10 mouse cellular contexts compared by ENCODE assay signal in genomic region chr2:160955331-160955730, GRCm38 (mm10). TPM values are rescaled to one million over a fixed set of nuclear protein-coding genes. Genes with fewer than 3 reads are reported as not detected.
DNase-seq lines count a peak whose midpoint lies in the region; ATAC-seq lines count a peak whose summit lies in the region.
"Had no signal": no experiment of that assay in that cellular context is flagged by ENCODE, and none has a peak within 500 bp of the region (broad histone marks: within the 10 kb centered on the region; RNA-seq: fewer than 3 reads in every experiment).

No protein-coding gene starts in this region.

- WGBS in embryonic facial prominence, embryonic 11.5 days, result 76% methylated on average over 7 of the region's 7 CpGs
- 78% methylated on average over 7 of the region's 7 CpGs for WGBS in embryonic facial prominence, embryonic 10.5 days
- 48% methylated on average over 7 of the region's 7 CpGs for WGBS in limb, embryonic 15.5 days
- WGBS in kidney, embryonic 16.5 days, result 79% methylated on average over 7 of the region's 7 CpGs

- peak; percentile 61 for DNase-seq in embryonic facial prominence, embryonic 11.5 days (ENCODE audit: low spot score)
- DNase-seq in embryonic facial prominence, embryonic 10.5 days (ENCODE audit: low spot score), result no peak
- peak; percentile 39 for DNase-seq in left cerebral cortex, adult 11 months (ENCODE audit: low spot score)
- DNase-seq in left cerebral cortex, postnatal 4 days, result no peak
- DNase-seq in cerebellum, adult 9-10 months, result peak; percentile 65
- DNase-seq in thymus, postnatal 25 days, result no peak
- DNase-seq: gastrocnemius, postnatal 36 days had no signal

- H3K27me3 ChIP-seq in embryonic facial prominence, embryonic 11.5 days (ENCODE audit: control insufficient read depth, insufficient read depth, low read length), result no peaks in the 10 kb centered on the region
- H3K27me3 ChIP-seq in embryonic facial prominence, embryonic 10.5 days (replicated peaks; ENCODE audit: low read depth, poor library complexity, severe bottlenecking), result no peaks in the 10 kb centered on the region
- no peaks in the 10 kb centered on the region for H3K27me3 ChIP-seq in limb, embryonic 15.5 days
- no peaks in the 10 kb centered on the region for H3K27me3 ChIP-seq in kidney, embryonic 16.5 days (ENCODE audit: insufficient read depth, low read length)

- no peak overlapping the region for H3K9ac ChIP-seq in embryonic facial prominence, embryonic 11.5 days (replicated peaks; ENCODE audit: low read length)
- no peak overlapping the region for H3K9ac ChIP-seq in limb, embryonic 15.5 days
- no peak overlapping the region for H3K9ac ChIP-seq in kidney, embryonic 16.5 days (replicated peaks; ENCODE audit: low read length)

- H3K27ac ChIP-seq in embryonic facial prominence, embryonic 11.5 days (replicated peaks; ENCODE audit: low read depth, low read length), result no peak overlapping the region
- H3K27ac ChIP-seq in embryonic facial prominence, embryonic 10.5 days (replicated peaks), result no peak overlapping the region
- peak overlapping the region; percentile 61; the same call in 1 of the 2 replicates for H3K27ac ChIP-seq in limb, embryonic 15.5 days
- H3K27ac ChIP-seq in kidney, embryonic 16.5 days (ENCODE audit: low read length), result no peak overlapping the region
- H3K27ac ChIP-seq: midbrain, embryonic 10.5 days had no signal

- ATAC-seq in embryonic facial prominence, embryonic 11.5 days (replicated peaks; ENCODE audit: insufficient number of reproducible peaks, low FRiP score, low TSS enrichment, low read depth), result no peak
- 0 out of 2 replicates have a peak, but pooled peaks have one; percentile 15 for ATAC-seq in limb, embryonic 15.5 days (ENCODE audit: insufficient number of reproducible peaks, low FRiP score, low TSS enrichment, low read depth)
- no peak for ATAC-seq in kidney, embryonic 16.5 days (ENCODE audit: low FRiP score, low TSS enrichment)

- no peaks in the 10 kb centered on the region for H3K4me1 ChIP-seq in embryonic facial prominence, embryonic 11.5 days (ENCODE audit: control insufficient read depth, insufficient read depth, low read length)
- no peaks in the 10 kb centered on the region for H3K4me1 ChIP-seq in embryonic facial prominence, embryonic 10.5 days
- peaks cover 26% of the 10 kb centered on the region for H3K4me1 ChIP-seq in limb, embryonic 15.5 days
- H3K4me1 ChIP-seq in kidney, embryonic 16.5 days (ENCODE audit: insufficient read depth, low read length), result no peaks in the 10 kb centered on the region
- H3K4me1 ChIP-seq: midbrain, embryonic 10.5 days had no signal

- H3K4me3 ChIP-seq in embryonic facial prominence, embryonic 11.5 days (ENCODE audit: low read depth, low read length), result no peak overlapping the region
- no peak overlapping the region for H3K4me3 ChIP-seq in embryonic facial prominence, embryonic 10.5 days
- no peak overlapping the region for H3K4me3 ChIP-seq in limb, embryonic 15.5 days
- H3K4me3 ChIP-seq in kidney, embryonic 16.5 days (ENCODE audit: low read length), result no peak overlapping the region
- H3K4me3 ChIP-seq: midbrain, embryonic 10.5 days had no signal

- no peak overlapping the region for H3K4me2 ChIP-seq in embryonic facial prominence, embryonic 11.5 days (ENCODE audit: low read depth, low read length)
- no peak overlapping the region for H3K4me2 ChIP-seq in limb, embryonic 15.5 days
- H3K4me2 ChIP-seq in kidney, embryonic 16.5 days (replicated peaks; ENCODE audit: low read depth, low read length), result no peak overlapping the region

- H3K36me3 ChIP-seq in embryonic facial prominence, embryonic 11.5 days (replicated peaks; ENCODE audit: control insufficient read depth, insufficient read depth, low read depth, low read length), result peaks cover 9% of the 10 kb centered on the region; the same call in 1 of the 2 replicates
- H3K36me3 ChIP-seq in embryonic facial prominence, embryonic 10.5 days (replicated peaks), result peaks cover 95% of the 10 kb centered on the region
- H3K36me3 ChIP-seq in limb, embryonic 15.5 days, result peaks cover 74% of the 10 kb centered on the region
- H3K36me3 ChIP-seq in kidney, embryonic 16.5 days (ENCODE audit: insufficient read depth, low read length), result peaks cover 63% of the 10 kb centered on the region

- no peaks in the 10 kb centered on the region for H3K9me3 ChIP-seq in embryonic facial prominence, embryonic 11.5 days (replicated peaks; ENCODE audit: control insufficient read depth, low read length)
- H3K9me3 ChIP-seq in embryonic facial prominence, embryonic 10.5 days, result no peaks in the 10 kb centered on the region
- no peaks in the 10 kb centered on the region for H3K9me3 ChIP-seq in limb, embryonic 15.5 days
- H3K9me3 ChIP-seq in kidney, embryonic 16.5 days (ENCODE audit: low read length), result no peaks in the 10 kb centered on the region
- H3K9me3 ChIP-seq: midbrain, embryonic 10.5 days had no signal

- intact Hi-C loops in left cerebral cortex, postnatal 4 days (cut with DNase I), result no loop called here

RNA-seq across cellular contexts. Expression of gene Emilin3, which starts 43.2 kb away (rescaled TPM):
- 3.3 and 4.1 TPM in 2 replicates for polyA plus RNA-seq in embryonic facial prominence, embryonic 11.5 days (2014; fragmentation: Nextera tagmentation; extraction: Ambion mirVana)
- polyA plus RNA-seq in embryonic facial prominence, embryonic 10.5 days (2016; fragmentation: Nextera tagmentation; extraction: Ambion mirVana), result 2.2 and 3.5 TPM in 2 replicates
- total RNA-seq in left cerebral cortex, postnatal 4 days (2021), result under 1 TPM; 0.20 to 0.26 TPM
- 47.6 and 54.6 TPM in 2 replicates for polyA plus RNA-seq in limb, embryonic 15.5 days (2015; fragmentation: Nextera tagmentation; extraction: Ambion mirVana)
- polyA plus RNA-seq in kidney, embryonic 16.5 days (2015; fragmentation: Nextera tagmentation; extraction: Ambion mirVana), result 7.7 and 11.5 TPM in 2 replicates

Comparison
In these comparisons a context has a peak if more than half of its experiments do, and no peak if none do; other contexts are left out.
1. DNase-seq: peak in embryonic facial prominence, embryonic 11.5 days (single experiment), left cerebral cortex, adult 11 months (single experiment) and cerebellum, adult 9-10 months (single experiment); none in embryonic facial prominence, embryonic 10.5 days (single experiment), left cerebral cortex, postnatal 4 days (single experiment) and thymus, postnatal 25 days (single experiment).